Mouse (Mus musculus): ENCODE results near the gene Gm9747. TPM values are rescaled to one million over a fixed set of nuclear protein-coding genes. Genes with fewer than 3 reads are reported as not detected.

The Gm9747 gene
- not detected in 2 replicates for total RNA-seq (2014; rRNA removed)
- polyA plus RNA-seq (2015; fragmentation: Nextera tagmentation; extraction: Ambion mirVana): 16.3 and 16.8 TPM in 2 replicates

DNA sequence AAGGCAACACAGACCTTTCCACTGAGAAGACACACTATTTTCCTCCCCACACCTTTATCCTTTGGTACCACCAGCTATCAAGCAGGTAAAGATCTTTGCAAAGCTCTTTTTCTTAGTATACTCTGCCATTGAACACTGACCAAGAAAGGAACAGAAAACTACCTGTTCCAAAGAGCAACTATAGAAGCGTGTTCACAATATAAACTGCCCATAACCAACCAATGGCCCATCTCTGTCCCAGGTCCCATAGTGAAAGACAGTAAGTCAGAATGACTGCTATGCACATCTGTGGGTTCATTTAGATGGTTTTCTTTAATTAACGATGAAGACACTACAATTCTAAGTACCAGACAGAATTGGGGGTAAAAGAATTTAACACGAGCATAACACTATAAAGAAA lies at the start of gene Gm9747:
Gene Gm9747, plus strand, starts transcription at position 301 of the 400 bp plus-strand sequence.
- Histone ChIP-seq H3K9ac (replicated peaks; ENCODE audit: low read length, poor library complexity, severe bottlenecking) (no peak within 1 kb of the TSS), H3K4me2 (ENCODE audit: low read depth, low read length, poor library complexity, severe bottlenecking) (no peak within 1 kb of the TSS), H3K9me3 (ENCODE audit: low read length) (no peaks in the 10 kb centered on the region), H3K4me1 (ENCODE audit: insufficient read depth, low read length) (no peaks in the 10 kb centered on the region), H3K4me3 (ENCODE audit: low read depth, low read length) (no peak within 1 kb of the TSS), H3K27me3 (ENCODE audit: insufficient read depth, low read length) (no peaks in the 10 kb centered on the region), H3K36me3 (ENCODE audit: insufficient read depth, low read length) (peaks cover 4% of the 10 kb centered on the region; the same call in 1 of the 2 replicates), H3K27ac (ENCODE audit: low read depth, low read length) (no peak within 1 kb of the TSS)
- no peak for TF ChIP-seq CTCF (IDR thresholded peaks at IDR 0.05)
- no peak for ATAC-seq (ENCODE audit: low FRiP score)
- 92% methylated on average over 3 of the region's 3 CpGs for WGBS
- DNase-seq (ENCODE audit: low spot score): no peak

DNA sequence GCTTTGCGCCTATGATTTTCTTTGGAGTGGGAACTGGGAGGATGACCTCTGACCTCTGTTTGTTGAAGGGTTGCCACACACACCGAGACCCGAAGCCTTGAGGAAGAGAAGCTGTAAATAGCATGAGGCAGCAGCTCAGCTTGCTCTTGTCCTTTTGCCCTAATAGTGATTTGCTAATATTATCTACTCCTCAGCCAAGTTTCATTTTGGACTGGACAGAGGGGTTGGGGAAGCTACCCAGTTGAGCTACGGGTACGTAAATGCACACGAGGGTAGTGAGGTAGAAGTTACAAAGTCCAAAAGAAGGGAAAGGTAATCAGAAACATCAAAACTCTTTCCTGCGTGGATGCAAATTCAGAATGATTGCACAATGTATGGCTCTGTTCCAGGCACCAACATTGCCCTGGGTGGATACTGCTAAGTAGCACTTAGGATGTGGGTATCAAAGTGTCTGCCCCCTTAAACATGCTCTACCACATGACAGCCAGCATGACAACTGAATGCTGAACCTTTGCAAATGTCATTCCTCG lies 48.9 kb upstream of the Gm9747 start:
- Histone ChIP-seq H3K9me3 (ENCODE audit: low read length) (no peaks in the 10 kb centered on the region), H3K4me2 (ENCODE audit: low read depth, low read length, poor library complexity, severe bottlenecking) (no peak overlapping the region), H3K4me3 (ENCODE audit: low read depth, low read length) (no peak overlapping the region), H3K4me1 (ENCODE audit: insufficient read depth, low read length) (no peaks in the 10 kb centered on the region), H3K36me3 (ENCODE audit: insufficient read depth, low read length) (no peaks in the 10 kb centered on the region), H3K27me3 (ENCODE audit: insufficient read depth, low read length) (no peaks in the 10 kb centered on the region), H3K9ac (replicated peaks; ENCODE audit: low read length, poor library complexity, severe bottlenecking) (no peak overlapping the region), H3K27ac (ENCODE audit: low read depth, low read length) (no peak overlapping the region)
- 80% methylated on average over 8 of the region's 8 CpGs for WGBS
- ATAC-seq (ENCODE audit: low FRiP score): no peak
- TF ChIP-seq CTCF (IDR thresholded peaks at IDR 0.05): no peak
- no peak for DNase-seq (ENCODE audit: low spot score)

DNA sequence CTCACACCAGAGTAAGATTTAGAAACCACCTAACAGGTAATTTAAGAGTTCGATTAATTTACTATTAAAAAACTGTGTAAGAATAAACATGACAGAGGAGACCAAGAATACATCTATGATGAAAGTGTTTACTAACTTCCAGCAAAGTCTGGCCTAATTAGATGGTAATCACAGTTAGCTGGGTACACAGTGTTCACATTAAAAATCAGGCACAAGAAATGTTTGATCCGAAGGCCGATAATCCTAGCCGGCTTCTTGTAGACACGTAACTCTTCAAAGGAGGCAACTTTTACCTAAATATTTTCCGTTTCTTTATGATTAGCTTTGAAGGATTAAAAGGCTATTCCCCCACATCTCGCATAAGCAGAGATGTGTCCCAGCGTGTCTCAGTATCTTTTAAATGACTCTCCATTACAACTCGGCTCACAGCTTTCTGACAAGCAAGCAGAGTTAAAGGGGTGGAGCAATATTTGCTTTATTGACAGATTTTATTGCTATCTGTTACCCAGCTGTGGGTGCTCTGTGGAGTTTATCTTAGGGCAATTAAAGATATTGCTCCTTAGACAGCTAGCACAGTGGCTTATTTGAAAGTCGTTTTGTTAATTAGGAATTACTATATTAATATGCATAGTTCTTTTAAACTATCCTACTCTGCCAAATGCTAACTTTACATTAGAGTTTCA lies 44.2 kb upstream of the Gm9747 start:
- Histone ChIP-seq H3K9ac (replicated peaks; ENCODE audit: low read length, poor library complexity, severe bottlenecking) (no peak overlapping the region), H3K4me3 (ENCODE audit: low read depth, low read length) (no peak overlapping the region), H3K27ac (ENCODE audit: low read depth, low read length) (no peak overlapping the region), H3K36me3 (ENCODE audit: insufficient read depth, low read length) (no peaks in the 10 kb centered on the region), H3K4me1 (ENCODE audit: insufficient read depth, low read length) (no peaks in the 10 kb centered on the region), H3K9me3 (ENCODE audit: low read length) (no peaks in the 10 kb centered on the region), H3K4me2 (ENCODE audit: low read depth, low read length, poor library complexity, severe bottlenecking) (no peak overlapping the region), H3K27me3 (ENCODE audit: insufficient read depth, low read length) (no peaks in the 10 kb centered on the region)
- no peak for ATAC-seq (ENCODE audit: low FRiP score)
- no peak for TF ChIP-seq CTCF (IDR thresholded peaks at IDR 0.05)
- WGBS: 77% methylated on average over 10 of the region's 10 CpGs
- no peak for DNase-seq (ENCODE audit: low spot score)

DNA sequence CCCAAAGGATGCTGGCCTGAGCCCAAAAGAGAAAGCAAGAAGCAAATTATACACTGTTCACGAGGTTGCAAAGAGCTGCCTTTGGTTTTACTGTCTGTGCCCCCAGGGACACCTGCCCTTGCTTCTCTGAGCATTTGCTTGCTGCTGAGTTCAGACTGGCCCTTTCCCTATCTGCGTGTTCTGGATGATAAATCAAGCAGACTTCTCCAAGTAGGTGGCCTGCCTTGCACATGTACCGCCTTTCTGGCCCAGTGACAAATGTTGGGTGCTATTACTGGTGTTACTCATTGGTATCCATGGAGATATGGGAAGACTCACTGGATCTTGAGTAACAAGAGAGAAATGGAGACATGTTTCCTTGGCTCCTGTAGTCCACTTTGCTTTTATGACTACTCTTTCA lies 43.4 kb upstream of the Gm9747 start:
- no peaks in the 10 kb centered on the region for H3K27me3 ChIP-seq (ENCODE audit: insufficient read depth, low read length)
- H3K4me3 ChIP-seq (ENCODE audit: low read depth, low read length): no peak overlapping the region
- WGBS: 65% methylated on average over 3 of the region's 3 CpGs
- TF ChIP-seq CTCF (IDR thresholded peaks at IDR 0.05): no peak
- H3K27ac ChIP-seq (ENCODE audit: low read depth, low read length): no peak overlapping the region
- no peaks in the 10 kb centered on the region for H3K4me1 ChIP-seq (ENCODE audit: insufficient read depth, low read length)
- no peak overlapping the region for H3K9ac ChIP-seq (replicated peaks; ENCODE audit: low read length, poor library complexity, severe bottlenecking)
- DNase-seq (ENCODE audit: low spot score): peak; percentile 58
- H3K9me3 ChIP-seq (ENCODE audit: low read length): no peaks in the 10 kb centered on the region
- H3K36me3 ChIP-seq (ENCODE audit: insufficient read depth, low read length): no peaks in the 10 kb centered on the region
- ATAC-seq (ENCODE audit: low FRiP score): 0 out of 2 replicates have a peak, but pooled peaks have one; percentile 38
- no peak overlapping the region for H3K4me2 ChIP-seq (ENCODE audit: low read depth, low read length, poor library complexity, severe bottlenecking)

DNA sequence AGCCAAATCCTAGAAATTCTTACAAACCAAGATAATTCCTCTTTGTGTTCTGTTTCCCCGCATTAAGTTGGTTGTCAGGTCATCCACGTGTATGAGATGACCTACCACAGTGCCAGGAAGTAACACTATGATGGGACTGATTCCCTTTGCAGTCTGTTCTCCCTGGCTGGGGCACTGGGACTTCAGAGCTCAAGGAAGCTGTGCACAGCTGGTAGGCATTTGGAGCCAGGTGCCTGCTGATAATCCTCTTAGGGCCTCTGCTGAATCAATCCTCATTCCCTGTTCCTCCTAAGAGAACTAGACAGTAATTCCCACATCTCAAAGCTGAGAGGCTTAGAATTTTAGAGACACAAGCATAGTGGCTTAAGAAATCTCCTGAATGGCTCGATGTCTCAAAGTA lies 41.3 kb upstream of the Gm9747 start:
- Histone ChIP-seq H3K9ac (replicated peaks; ENCODE audit: low read length, poor library complexity, severe bottlenecking) (no peak overlapping the region), H3K27ac (ENCODE audit: low read depth, low read length) (no peak overlapping the region), H3K27me3 (ENCODE audit: insufficient read depth, low read length) (no peaks in the 10 kb centered on the region), H3K9me3 (ENCODE audit: low read length) (no peaks in the 10 kb centered on the region), H3K36me3 (ENCODE audit: insufficient read depth, low read length) (no peaks in the 10 kb centered on the region), H3K4me1 (ENCODE audit: insufficient read depth, low read length) (no peaks in the 10 kb centered on the region), H3K4me3 (ENCODE audit: low read depth, low read length) (no peak overlapping the region), H3K4me2 (ENCODE audit: low read depth, low read length, poor library complexity, severe bottlenecking) (no peak overlapping the region)
- no peak for ATAC-seq (ENCODE audit: low FRiP score)
- peak; percentile 29 for DNase-seq (ENCODE audit: low spot score)
- WGBS: 12% methylated on average over 3 of the region's 3 CpGs
- no peak for TF ChIP-seq CTCF (IDR thresholded peaks at IDR 0.05)

DNA sequence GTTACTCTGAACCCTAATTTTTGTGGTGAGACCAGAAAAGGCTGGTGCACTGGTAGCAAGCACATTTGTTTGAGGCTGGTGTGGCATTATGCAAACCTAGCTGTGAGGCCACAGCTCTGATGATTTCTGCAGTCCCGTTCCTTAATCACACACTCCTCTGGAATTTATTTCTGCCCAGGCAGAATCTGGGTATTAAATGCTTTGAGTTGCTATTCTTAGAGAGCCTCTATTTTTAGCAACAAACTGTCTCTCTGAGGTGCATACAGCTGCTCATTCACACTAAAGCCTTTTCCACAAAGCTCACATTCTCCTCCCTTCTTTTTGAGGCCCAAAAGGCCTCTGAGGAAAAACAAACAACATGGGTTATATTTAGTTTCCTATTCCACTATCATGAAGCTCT lies 33.0 kb upstream of the Gm9747 start:
- Histone ChIP-seq H3K9ac (replicated peaks; ENCODE audit: low read length, poor library complexity, severe bottlenecking) (no peak overlapping the region), H3K4me1 (ENCODE audit: insufficient read depth, low read length) (no peaks in the 10 kb centered on the region), H3K27ac (ENCODE audit: low read depth, low read length) (no peak overlapping the region), H3K27me3 (ENCODE audit: insufficient read depth, low read length) (no peaks in the 10 kb centered on the region), H3K4me3 (ENCODE audit: low read depth, low read length) (no peak overlapping the region), H3K4me2 (ENCODE audit: low read depth, low read length, poor library complexity, severe bottlenecking) (no peak overlapping the region), H3K36me3 (ENCODE audit: insufficient read depth, low read length) (no peaks in the 10 kb centered on the region), H3K9me3 (ENCODE audit: low read length) (no peaks in the 10 kb centered on the region)
- WGBS: 9% methylated on average over 1 of the region's 1 CpGs
- DNase-seq (ENCODE audit: low spot score) (peak; percentile 25), ATAC-seq (ENCODE audit: low FRiP score) (no peak)
- no peak for TF ChIP-seq CTCF (IDR thresholded peaks at IDR 0.05)

Data from midbrain, postnatal 0 days (tissue).